Mouse (Mus musculus) liver (tissue): ENCODE data around the gene Gars.
A peak's percentile ranks its signal among the peaks of the same experiment; 100 is the strongest.

ENCODE experiments used
- DNase-seq: peaks from one replicate; pipeline ENCODE4 v3.0.0-alpha.2; 2020; ENCODE audit warnings: mixed read lengths

Gars gene

DNA sequence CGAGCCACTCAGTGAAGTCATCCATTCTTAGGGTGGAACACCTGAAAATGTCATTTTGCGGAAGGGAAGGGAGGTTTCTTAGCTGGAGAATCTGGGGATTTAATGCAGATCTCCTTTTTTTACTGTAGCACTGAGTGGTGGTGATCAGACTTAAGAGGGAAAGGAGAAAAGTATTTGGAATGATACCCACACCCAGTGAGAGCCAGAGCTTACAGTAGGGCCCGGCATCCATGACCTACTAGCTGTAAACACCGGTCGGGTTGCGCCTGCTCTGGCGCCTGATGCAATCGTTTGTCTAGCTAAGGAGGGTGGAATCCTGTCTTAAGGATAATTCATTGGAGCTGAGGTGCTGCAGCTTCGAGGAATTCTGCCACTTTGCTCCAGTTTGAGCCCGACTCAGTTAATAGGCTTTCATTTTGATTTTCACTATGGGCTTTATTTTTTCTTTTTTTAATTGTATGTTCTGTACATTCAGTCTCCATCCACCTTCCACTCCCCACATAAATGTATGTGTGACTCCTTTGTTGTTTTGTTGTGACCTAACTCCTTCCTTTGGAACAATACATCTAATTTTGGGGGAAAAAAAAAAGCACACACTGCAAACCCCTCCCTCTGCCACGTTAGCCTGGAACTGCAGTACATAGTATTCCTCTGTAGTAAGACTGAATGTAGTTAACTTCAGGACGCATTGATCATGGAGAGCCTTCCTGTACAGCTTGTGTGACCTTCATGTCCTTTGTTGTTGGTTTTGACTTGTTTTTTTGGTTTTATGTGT lies 1.1 kb downstream of the Gars start:
- DNase-seq = peak; percentile 75

DNA sequence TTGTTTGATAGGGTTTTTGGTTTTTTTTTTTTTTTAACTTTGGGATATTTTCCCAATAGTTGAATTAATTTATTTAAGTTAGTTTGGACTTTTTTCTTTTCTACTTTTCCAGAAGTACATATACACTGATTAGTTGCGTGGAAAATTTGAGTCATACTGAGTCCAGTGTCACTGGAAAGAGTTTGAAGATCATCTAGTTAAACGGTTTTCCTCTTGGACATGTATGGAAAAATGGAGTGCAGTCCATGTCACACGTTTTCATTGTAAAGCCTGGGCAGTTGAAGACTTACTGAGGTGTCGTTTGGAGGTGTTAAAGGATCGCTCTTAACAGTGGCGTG lies 1.6 kb downstream of the Gars start:
- no peak for DNase-seq

DNA sequence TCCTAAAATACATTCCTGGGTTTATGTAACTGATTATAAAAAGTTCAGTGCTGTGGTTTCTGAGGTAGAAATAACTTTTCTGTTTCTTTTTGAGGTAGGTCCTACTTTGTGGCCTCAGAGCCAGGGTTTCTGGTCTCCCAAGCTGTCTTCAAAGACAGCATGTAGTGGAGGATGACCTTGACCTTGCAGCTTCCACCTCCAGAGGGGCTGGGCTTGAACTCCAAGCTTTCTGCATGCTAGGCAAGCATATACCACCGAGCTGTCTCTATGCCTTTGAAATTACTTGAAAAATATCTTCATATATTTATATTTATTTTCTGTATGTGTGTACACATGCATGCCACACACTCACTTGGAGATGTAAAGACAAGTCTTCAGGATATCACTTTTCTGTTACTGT lies 2.2 kb downstream of the Gars start:
- no peak for DNase-seq

DNA sequence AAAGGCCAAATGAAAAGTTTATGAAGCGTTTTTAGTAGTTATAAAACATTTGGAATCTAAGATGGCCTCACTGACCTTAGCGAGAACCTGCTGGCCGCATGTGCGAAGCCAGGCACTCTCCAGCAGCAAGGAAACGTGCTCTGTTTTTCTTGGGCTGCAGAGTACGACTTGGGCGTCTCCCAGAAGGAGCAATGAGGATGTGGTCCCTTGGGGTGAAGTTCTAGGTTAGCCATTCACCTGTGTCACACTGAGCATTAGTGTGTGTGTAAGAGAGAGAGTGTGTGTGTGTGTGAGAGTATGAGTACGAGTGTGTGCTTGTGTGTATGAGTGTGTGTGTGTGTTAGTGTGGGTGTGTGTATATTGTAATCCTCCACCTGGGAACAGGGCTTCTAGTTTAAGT lies 5.4 kb downstream of the Gars start:
- no peak for DNase-seq

DNA sequence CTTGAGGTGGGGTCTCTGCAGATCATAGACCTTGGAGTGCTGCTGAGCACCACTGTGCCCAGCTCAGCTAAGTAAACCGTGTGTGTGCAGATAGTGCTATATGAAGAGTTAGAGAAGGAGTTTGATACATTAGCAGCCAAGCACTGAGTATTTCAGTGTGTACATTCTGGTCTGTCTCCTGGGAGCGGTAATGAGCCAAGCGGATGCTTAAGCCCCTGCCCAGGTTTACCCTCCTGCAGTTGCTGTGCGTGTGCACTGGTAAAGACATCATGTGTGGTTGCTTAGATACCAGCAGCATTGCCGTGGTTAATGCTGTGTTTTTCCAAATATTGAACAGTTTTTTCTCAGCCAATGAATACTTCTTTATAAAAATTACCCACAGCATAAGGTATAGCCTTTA lies 6.7 kb downstream of the Gars start:
- DNase-seq = no peak

DNA sequence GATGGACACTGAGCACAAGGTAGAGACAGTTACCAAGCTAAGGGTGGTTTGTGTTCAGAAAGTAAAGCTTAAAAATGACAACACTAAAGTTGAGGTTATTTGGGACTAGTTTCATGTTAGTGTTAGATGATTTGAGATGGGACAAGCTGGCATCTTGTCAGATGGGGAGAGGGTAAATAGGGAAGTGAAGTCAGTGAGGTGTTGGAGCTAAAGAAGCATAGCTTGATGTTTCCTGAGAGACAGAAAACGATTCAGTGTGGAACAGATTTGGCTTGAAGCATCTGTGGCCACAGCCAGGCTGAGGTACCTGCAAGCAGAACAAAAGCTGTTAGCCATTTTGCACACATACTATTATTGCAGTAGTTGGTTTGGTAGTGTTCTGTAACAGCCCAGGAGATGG lies 7.5 kb downstream of the Gars start:
- no peak for DNase-seq

DNA sequence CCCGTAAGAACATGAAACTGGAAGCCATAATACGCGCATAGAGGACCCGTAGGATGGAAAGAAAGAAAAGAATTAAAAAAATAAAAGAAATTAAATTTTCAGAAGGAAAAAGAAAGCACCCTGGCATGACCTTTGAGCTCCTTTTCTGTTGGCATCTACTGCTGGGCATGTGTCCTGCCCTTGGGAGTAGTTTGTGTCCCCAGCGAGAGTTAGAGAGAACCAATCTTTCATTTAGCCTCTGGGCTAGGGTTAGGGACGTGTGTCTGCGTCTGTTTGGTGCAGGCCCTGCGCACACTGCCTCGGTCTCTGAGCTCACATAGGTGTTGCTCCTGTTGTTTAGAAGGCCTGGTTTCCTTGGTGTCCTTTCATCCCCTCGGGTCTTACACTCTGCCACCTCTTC lies 11.4 kb downstream of the Gars start:
- DNase-seq = no peak

DNA sequence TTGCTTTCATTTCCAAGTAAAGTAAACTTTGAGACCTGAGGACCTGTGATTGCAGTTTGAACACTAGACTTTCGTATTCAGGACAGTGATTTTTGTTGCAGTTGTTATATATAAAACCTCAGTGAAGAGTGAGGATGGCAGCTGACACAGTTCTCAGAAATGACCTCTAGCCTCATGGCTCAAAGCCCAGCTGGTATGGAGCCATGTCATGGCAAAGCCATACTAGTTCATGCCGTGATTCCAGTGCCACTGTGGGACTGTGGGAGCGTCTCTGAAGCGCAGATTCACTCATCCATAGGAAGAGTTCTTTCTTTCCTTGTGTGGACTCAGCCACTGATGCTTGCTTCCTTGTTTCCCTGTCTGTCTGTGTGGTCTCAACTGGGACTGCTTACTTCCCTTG lies 16.7 kb downstream of the Gars start:
- no peak for DNase-seq

DNA sequence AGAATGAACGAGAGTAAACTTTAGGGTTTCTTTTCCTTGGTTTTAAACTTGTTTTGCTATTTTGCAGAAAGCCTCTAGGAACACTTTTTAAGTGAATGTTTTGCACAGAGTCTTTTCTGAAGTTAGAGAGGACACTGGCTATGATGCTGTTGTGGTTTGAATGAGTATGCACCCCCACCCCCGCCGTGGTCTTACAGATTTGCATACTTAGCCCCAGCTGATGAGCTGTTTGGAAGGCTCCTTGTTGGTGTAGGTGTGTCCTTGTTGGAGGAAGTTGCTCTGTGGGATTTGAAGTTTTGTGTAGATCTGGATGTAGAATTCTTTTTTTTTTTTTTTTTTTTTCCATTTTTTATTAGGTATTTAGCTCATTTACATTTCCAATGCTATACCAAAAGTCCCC lies 19.6 kb downstream of the Gars start:
- no peak for DNase-seq

DNA sequence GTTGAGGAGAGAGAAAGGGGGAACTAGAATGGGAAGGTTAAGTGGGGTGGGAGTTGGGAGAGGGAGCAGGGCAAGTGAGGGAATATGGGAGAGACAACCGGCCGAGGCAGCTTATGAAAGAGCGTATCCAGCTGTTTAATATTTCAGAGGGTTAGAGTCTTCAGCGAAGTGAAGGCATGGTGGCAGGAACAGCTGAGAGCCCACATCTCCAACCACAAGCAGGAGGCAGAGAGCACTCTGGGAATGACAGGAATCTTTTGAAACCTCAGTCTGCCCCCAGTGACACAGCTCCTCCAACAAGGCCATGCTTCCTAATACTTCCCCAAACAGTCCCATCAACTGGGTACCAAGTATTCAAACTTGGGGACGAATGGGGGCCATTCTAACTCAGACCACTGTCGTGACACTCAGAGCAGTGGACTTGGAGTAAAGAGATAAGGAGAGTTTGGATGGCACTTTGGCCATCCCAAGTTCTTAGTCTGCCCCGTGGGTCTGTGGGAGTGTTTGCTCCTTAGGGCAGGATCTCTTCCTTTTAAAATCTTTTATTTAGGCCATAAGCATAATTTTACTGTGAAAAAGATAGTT lies 22.5 kb downstream of the Gars start:
- DNase-seq = no peak

DNA sequence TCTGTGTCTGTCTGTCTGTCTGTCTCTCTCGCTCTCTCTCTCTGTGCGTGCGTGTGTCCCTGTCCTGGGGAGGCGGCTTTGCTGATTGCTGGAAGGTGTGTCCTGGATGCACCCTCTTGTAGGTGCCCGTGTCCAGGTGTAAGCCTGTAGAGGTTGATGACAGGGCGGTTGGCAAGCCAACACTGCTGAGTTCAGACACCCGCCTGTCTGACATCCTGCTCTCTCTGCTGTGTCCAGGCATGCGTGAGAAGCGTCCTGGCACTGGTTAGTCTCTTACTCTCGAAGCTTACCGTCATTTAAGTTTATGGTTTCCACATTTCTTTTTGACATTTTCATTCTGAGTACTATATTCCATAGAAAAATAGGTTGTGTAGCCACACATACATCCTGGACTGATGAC lies 23.5 kb downstream of the Gars start:
- DNase-seq = no peak

DNA sequence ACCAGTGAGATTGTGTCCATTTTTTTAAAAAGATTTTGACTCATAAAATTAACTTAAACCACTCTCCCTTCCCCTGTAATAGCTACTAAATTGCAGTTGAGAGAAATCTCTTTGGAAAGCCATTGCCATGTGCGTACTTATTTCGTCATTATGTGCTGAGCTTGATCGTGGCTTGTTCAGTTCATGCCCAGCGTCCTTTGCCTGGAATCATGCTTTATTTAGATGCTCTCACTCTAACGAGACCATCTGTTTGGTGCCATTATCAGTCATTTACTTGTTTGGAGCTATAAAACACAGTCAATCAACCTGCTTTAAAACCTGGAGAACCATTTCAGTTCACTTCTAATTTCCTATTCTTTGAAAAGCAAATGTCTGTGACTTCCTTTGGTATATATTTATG lies 24.4 kb downstream of the Gars start:
- DNase-seq = no peak

DNA sequence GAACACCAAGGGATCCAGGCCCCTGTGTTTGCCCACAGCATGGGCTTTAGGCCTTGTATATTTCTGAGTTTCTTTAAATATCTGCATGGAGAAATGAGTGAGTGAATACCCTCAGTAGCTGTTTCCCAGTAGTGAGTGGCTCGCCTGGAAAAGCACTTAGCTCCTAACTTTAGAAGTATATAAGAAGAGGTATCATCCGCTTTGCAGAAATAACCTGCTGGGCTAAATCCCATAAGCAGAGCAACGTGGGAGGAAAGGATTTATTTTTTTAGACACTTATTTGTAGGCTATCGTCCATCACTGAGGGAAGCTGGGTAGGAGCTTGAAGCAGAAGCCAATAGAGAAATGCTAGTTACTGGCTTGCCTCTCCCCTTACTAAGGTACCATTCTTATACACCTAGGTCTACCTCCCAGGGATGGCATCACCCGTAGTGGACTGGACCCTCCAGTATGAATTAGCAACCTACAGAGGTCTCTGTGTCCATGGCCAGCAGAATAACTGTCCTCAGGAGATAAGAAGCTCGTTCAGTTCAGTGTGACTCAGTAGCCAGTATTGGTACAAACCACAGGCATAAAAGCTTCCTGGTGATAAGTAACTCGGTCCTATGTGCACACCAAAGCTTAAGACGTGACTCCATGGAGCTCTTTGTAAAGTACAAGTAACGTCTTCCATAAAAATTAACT lies 26.1 kb downstream of the Gars start:
- DNase-seq = no peak

DNA sequence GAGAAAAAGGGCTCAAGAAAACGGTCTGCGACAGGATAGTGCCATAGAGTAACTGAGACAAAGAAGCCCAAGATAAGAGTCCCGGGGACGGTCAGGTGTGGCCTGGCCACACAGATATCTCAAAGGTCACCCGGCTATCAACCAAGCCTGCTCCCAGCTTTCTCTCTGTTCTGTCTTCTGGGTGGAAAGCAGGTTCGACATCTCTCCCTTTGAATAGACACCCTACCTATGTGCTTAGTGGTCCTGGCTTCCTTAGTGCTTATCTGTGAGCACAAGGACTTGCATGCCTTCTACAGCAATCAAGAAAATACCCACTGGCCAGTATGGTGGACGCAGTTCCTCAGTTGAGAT lies 26.6 kb downstream of the Gars start:
- DNase-seq = no peak

DNA sequence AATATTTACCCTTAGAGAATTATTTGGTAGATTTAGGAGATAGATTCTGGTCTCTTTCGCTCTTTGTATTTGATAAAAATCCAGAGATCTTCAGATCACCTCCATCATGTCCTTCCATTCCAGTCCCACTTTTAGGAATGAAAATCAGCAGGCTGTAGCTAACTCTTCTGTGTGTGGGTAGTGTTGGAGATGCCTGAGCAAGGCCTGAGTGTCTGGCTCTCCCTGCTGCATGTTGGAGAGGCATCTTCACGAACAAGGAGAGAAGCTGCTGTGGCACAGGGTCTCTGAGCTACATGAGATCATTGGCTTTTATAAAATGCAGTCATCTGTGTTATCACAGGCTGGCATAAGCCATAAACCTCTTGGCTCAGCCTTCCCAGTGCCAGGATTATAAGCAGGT lies 28.1 kb downstream of the Gars start:
- no peak for DNase-seq

DNA sequence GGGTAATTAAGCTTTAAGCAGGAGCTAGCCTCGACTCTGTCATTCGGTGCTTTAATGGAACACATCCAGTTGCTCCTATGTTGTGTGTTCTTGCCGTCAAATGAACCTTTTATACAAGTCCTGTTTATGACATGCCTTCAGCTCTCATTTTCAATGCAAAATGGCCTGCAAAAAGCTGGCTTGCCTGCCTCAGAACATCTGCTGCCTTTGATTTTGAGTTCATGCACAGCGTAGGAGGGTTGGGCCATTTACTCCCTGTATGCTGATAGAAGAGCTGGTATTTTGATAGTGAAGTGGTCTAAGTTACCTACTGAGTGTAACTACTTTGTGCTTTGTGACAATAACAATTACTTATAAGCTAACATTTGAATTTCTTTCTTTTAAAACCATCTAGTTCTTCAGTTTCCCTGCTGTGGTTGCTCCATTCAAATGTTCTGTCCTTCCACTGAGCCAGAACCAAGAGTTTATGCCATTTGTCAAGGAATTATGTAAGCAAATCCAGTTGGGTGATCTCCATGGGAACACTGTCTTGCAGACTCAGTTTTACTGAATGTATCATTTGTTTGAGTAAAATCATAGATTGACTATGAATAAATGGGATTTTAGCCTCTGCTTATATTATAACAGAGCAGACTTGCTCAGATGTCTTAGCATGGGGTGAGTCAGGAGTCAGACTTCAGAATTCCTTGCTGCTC lies 38.9 kb downstream of the Gars start:
- DNase-seq = no peak

DNA sequence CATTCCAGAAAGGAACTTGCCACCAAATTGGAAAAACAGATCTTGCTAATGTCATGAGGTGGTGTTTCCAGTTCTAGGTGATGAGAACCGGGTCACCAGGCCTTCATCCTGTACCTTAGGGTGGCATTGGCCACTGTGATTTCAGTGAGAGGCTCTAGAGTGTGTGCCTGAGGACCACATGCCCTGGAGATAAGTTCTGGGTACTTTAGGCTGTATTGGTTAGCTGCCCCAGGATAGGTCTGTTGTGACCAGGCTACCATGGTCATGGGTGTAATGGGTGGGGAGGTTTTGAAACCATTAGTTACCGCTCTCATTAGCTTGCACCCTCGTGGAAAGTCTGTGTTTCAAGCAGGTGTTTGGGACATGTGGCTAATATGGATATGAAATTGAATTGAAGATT lies 43.6 kb downstream of the Gars start:
- no peak for DNase-seq

DNA sequence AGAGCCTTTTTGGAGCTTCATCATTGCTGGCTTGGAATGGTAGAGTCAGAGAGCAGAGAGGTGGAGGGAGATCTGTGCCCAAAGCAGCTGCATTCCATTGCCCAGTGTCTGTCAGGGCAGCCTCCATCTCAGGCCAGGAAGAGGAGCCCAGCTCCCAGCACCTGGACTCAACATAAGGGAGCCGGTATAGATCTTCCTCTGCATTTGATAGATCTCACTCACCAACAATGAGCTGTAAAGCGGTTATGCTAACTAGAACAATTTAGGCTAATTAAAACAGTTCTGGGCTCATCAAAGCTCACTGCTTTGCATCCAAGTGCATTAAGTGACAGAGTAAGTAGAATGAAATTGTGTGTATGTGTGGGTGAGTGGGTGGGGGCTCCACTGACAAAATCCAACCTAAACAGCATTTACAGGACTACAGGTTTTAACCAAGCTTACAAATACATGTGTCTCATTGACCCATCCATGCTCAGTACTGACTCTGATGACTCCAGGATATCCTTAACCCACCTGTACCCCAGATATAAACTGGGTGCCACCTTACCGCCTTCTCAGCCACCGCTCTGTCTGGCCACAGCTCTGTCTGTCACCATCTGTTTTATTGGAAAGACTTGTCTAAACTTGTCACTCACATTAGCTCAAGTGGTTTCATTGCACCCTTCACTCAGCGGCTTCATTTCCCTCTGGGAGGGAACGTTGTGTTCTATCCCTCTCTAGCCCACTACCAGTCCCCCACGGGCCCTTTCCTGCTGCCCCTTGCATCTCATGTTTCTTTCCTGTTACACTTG lies 44.6 kb downstream of the Gars start:
- no peak for DNase-seq

DNA sequence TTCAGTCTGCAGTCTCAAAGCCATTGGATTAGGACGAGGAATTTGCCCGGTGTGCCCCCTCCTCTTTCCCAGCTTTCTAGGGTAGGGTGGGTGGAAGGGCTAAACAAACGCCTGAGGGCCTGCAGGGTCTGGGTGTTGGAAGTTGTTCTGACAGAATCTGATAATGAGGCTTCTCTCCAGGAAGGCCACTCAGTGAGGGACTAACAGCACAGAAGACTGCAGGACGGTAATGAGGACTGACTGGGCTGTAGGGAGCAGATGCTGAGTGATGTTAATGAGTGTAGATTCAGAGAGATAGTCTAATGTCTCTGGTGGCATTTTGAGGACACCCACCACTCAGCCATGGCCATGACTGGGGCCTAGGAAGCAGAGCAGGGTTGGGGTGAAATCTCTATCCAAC lies 49.5 kb downstream of the Gars start:
- no peak for DNase-seq

DNA sequence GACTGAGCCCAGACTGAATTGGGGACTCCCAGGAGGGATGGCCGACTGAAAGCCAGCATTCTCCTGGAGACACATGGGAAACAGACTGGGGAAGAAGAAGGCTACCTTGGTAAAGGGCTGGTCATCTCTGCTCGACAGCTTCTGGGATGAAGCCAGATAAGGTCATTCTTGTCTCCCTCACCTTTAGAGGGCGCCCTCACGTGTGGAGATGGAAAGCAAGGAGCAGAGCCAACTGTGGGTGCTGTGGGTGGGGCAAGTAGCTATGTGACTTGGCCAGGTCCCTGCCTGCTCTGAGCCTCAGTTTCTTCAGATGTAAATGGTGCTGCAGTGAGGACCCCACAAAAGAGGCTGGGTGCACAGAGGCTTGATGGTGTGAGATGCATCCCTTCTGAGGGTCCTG lies 52.8 kb downstream of the Gars start:
- DNase-seq = peak; percentile 11

DNA sequence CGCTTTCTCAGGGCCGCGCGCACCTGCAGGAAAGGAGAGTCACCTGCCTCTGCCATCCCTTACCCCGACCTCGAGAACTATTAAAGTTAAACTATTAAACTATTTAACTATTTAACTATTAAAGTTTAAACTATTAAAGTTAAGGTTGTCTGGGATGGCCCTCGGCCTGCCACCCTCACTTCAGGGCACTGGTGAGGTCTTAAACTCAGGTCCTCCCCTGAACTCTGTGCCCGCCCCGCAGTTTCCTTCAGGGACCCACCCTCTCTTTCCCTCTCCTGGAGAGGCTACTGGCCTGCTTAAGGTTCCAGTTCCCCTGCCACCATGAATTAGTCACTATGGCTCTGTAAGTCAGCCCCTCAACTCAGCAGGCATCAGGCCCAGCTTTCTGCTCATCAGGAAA lies 53.6 kb downstream of the Gars start:
- no peak for DNase-seq

DNA sequence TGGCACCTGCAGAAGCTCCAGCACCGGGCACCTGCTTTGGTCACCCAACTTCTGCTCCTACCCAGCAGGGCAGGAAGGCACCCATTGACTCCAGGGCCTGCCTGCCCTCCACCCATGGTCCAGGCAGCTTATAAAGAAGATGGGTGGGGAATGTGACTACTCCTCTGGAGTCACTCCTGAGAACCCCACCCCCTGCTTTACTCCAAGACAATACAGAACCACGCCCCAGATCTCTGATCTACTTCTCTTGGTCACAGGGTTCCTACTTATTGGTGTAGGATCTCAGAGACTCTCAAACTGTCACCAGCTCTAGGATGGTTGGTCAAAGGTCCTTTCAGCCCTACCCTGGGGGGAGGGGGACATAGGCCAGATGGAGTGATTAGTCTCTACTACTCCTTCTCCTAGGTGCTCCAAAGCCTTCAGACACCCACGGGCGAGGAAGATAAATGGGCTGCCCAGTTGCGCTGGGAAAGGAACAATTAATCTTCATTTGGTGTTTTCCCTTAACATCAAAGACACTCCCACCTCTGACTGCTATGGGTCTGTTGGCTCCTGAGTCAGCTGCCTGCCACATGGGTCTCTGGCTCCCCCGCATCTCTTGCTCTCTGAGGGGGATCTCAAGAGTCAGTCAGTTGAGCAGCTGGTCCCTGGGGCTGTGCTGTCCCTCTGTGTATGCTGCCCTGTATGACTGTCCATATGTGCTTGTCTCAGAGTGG lies 55.8 kb downstream of the Gars start:
- no peak for DNase-seq

DNA sequence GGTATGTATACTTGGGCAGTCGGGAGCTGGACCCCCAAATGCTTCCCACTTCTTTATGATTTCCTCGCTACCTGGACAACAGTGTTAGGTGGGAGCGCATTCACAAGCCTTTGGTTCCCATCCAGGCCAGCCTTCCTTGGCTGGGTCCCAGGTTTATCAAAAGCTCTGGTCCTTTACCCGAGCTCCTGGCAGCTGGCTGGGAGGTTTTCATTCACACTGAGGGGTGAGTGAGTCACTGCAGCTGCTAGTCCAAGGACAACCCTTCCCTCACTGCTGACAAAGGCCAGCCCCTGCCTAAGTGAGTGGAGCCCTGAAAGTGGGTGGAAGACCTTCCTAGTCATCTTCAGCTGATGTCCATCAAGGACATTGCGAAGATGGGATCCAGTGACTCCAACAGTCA lies 60.2 kb downstream of the Gars start:
- DNase-seq = no peak
